Mouse (Mus musculus) heart, adult 2 months (tissue): ENCODE data around the gene Gm16181. TPM values are rescaled to one million over a fixed set of nuclear protein-coding genes. Genes with fewer than 3 reads are reported as not detected.

Experiments
- DNase-seq, 2 experiments: peaks; one replicate each; pipeline ENCODE4 v3.0.0; 2021
- H3K27ac ChIP-seq: fragments of 200-600 bp; 2 replicates; pipeline ENCODE4 v1.8.1; 2022
- H3K27me3 ChIP-seq: fragments of 200-500 bp; 2 replicates; pipeline ENCODE4 v1.6.1; 2012; ENCODE audit warnings: mild to moderate bottlenecking, low read length, inconsistent platforms, mixed read lengths; ENCODE audit not compliant: control insufficient read depth, insufficient read depth
- H3K36me3 ChIP-seq: fragments of 200-500 bp; 2 replicates; pipeline ENCODE4 v1.6.1; 2012; ENCODE audit warnings: low read length, inconsistent platforms; ENCODE audit not compliant: control insufficient read depth, insufficient read depth
- H3K4me1 ChIP-seq: fragments of 200-500 bp; 2 replicates; pipeline ENCODE4 v1.6.1; 2011; ENCODE audit warnings: low read length; ENCODE audit not compliant: control insufficient read depth, insufficient read depth
- H3K4me3 ChIP-seq: fragments of 200-600 bp; 2 replicates; pipeline ENCODE4 v1.8.1; 2022
- H3K79me2 ChIP-seq: fragments of 200-500 bp; replicated peaks from 2 replicates; pipeline ENCODE4 v1.6.1; 2012; ENCODE audit warnings: mild to moderate bottlenecking, inconsistent platforms, low read length, moderate library complexity, mixed read lengths; ENCODE audit not compliant: control insufficient read depth, insufficient read depth
- H3K9ac ChIP-seq: fragments of 200-500 bp; 2 replicates; pipeline ENCODE4 v1.6.1; 2012; ENCODE audit warnings: low read depth, mild to moderate bottlenecking, control low read depth, inconsistent platforms, low read length, mixed read lengths
- CTCF ChIP-seq: fragments of 200-600 bp; IDR thresholded peaks from 2 replicates; pipeline ENCODE4 v1.8.1; 2022; ENCODE audit warnings: antibody characterized with exemption, mild to moderate bottlenecking, moderate library complexity
- EP300 ChIP-seq: fragments of 200-500 bp; IDR thresholded peaks from 2 replicates; pipeline ENCODE4 v1.6.1; 2011; ENCODE audit warnings: low read depth, low read length, control low read depth; ENCODE audit not compliant: insufficient read depth
- POLR2A ChIP-seq: fragments of 200-500 bp; IDR thresholded peaks from 2 replicates; pipeline ENCODE4 v1.6.1; 2011; ENCODE audit warnings: mild to moderate bottlenecking, low read depth, low read length, control low read depth; ENCODE audit not compliant: insufficient read depth
- WGBS: fragments of 180-500 bp; shearing (Covaris S2); methylation state at CpG from one replicate; pipeline ENCODE4 v1.1.7; 2018; 5-methylcytosine and 5-hydroxymethylcytosine counted together
- intact Hi-C: fragments of 180-260 bp; cut with DNase I; formaldehyde crosslinking; loops from one replicate; pipeline ENCODE4 v1.15.1; 2025
- polyA plus RNA-seq: library from polyadenylated mRNA; depleted of rRNA; stranded (reverse); fragments of >200 nt; gene quantifications from 2 replicates; pipeline ENCODE4 v1.2.3, GENCODE M21; 2012
- total RNA-seq, 2 experiments: library from RNA; stranded (reverse); gene quantifications; 2 replicates each; pipeline ENCODE4 v1.2.3; 2021

Gene Gm16181
- total and polyA plus RNA-seq, 3 experiments = 2.1 TPM; not detected in 2

DNA sequence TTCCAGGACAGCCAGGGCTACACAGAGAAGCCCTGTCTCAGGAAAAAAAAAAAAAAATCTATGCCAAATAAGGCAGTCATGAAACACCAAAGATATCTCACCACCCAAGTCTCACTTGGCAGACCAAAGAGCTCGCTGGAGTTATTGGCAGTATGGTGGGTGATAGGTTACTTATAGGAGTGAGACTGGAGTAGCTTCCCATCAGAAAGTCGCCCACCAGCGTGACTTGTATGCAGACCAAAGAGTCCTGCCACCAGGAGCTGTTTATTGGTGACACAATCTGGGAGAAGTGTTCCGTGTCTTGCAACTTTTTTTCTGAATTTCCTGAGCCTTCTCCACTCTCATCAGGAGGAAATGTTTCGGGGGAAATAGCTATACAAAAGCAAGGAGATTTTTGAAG is 19.1 kb downstream of the Gm16181 start:
- Histone ChIP-seq H3K9ac (no peak overlapping the region), H3K27me3 (no peaks in the 10 kb centered on the region), H3K4me1 (peaks cover 14% of the 10 kb centered on the region), H3K4me3 (no peak overlapping the region), H3K79me2 (peaks cover 4% of the 10 kb centered on the region), H3K36me3 (peaks cover 13% of the 10 kb centered on the region), H3K27ac (peak overlapping the region; percentile 98; the same call in 1 of the 2 replicates)
- no peak for DNase-seq
- intact Hi-C loops = loop anchor here (5.0 to 10.0 kb wide), 5 partner anchors 117 to 405 kb away; partner anchors contain the start of genes Csnk2b, Dxo, Gpank1 and Nelfe
- TF ChIP-seq EP300 = no peak
- no peak for TF ChIP-seq CTCF
- no peak for TF ChIP-seq POLR2A
- 62% methylated on average over 5 of the region's 5 CpGs for WGBS

DNA sequence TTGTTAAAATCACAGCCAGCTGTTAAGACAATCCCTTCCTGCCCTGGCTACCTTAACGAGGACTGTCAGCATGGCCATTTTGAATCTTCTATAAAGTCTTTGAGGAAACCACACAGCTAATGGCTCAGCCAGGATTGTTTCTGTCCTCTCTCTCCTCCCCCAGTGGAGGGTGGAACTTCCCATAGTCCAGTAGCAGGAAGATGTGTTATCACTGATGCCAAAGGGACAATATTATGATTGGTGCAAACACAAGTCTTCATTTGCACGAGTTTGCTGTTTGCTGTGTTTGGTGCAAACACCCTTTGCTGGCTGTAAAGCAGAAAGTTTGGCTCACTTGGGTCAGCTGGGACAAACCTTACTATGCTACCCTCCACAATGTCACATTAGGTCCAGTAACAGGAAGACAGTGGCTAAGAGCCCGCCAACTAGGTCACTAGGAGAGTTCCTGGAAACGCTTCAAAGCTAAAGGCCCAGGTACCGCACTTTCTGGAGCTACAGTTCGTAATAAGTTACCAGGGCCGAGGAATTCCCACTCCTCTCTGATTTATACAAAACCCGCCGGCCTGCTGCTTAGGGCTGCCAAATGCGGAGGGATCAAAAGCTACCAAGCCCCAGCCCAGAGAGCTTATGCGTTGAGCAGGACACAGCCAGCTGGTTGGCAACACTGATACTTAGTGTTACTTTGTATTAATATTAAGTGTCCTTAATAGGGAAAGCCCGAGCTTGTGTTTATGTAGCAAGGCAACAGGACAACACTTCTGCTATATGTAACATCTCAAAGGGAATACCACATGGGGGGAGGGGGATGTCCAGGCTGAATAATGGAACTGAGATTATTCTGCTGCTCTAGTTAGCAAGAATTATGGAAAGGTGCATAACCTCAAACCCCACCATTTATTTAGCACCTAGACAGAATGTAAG is 20.0 kb downstream of the Gm16181 start:
- peaks cover 19% of the 10 kb centered on the region for H3K36me3 ChIP-seq
- intact Hi-C loops = loop anchor here (5.0 to 10.0 kb wide), 2 partner anchors 238 to 406 kb away; partner anchors contain the start of genes Dxo, Stk19 and Vars
- H3K79me2 ChIP-seq = peaks cover 4% of the 10 kb centered on the region
- H3K27me3 ChIP-seq = no peaks in the 10 kb centered on the region
- DNase-seq = no peak
- WGBS = 21% methylated on average over 12 of the region's 12 CpGs
- H3K4me1 ChIP-seq = peaks cover 15% of the 10 kb centered on the region
- H3K9ac ChIP-seq = peak overlapping the region; percentile 63; the same call in 1 of the 2 replicates
- TF ChIP-seq EP300 (no peak), POLR2A (no peak), CTCF (no peak)
- peak overlapping the region; percentile 98 for H3K27ac ChIP-seq
- peak overlapping the region; percentile 77 for H3K4me3 ChIP-seq

DNA sequence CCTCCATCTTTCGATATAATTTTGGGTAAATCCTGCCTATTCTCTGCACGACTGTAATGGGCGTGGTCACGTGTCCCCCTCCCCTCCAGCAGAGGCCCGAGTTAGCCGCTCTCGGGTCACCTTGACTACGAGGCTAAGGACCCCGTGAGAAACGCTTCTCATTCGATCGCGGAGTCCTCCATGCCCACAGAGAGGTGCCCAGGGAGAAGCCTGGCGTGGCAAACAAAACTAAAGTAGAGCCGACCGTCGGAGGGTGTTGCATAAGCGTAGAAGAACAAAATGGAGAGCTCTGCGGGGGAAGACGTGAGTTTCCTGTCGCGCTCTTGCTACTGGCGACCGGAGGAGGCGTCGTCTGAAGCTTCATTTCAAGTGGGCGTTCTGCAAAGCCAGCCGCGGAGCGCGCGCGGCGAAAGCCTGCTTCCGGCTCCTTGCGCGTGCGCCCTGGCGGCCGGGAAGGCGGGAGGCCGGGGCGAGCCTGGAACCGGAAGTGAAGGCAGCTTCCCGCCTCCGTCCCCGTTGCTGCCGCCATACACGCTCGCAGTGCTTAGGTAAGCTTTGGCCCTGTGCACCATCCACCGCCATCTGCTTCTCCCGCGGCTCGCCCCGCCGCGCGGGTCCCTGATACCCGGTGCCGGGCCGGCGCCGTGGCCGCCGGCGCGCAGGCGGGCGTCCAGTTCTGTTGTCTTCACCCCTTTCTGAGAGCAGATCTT is 20.8 kb downstream of the Gm16181 start, which contains the start of gene Ddx39b:
Gene Ddx39b (plus strand): TSS at position 442 of the 710 bp plus-strand sequence.
- Histone ChIP-seq H3K4me1 (peaks cover 18% of the 10 kb centered on the region), H3K36me3 (peaks cover 21% of the 10 kb centered on the region), H3K27me3 (no peaks in the 10 kb centered on the region), H3K4me3 (peak within 1 kb of the TSS; percentile 77), H3K79me2 (peaks cover 4% of the 10 kb centered on the region), H3K9ac (peak within 1 kb of the TSS; percentile 91), H3K27ac (peak within 1 kb of the TSS; percentile 98)
- intact Hi-C loops = loop anchor here (5.0 to 10.0 kb wide), 2 partner anchors 239 to 407 kb away; partner anchors contain the start of genes Dxo, Stk19 and Vars
- peak; percentile 88 for TF ChIP-seq EP300
- TF ChIP-seq POLR2A = peak; percentile 90
- TF ChIP-seq CTCF = peak; percentile 36
- peak; percentile 96 to 98 for DNase-seq
- WGBS = under 1% methylated on average over 68 of the region's 69 CpGs

DNA sequence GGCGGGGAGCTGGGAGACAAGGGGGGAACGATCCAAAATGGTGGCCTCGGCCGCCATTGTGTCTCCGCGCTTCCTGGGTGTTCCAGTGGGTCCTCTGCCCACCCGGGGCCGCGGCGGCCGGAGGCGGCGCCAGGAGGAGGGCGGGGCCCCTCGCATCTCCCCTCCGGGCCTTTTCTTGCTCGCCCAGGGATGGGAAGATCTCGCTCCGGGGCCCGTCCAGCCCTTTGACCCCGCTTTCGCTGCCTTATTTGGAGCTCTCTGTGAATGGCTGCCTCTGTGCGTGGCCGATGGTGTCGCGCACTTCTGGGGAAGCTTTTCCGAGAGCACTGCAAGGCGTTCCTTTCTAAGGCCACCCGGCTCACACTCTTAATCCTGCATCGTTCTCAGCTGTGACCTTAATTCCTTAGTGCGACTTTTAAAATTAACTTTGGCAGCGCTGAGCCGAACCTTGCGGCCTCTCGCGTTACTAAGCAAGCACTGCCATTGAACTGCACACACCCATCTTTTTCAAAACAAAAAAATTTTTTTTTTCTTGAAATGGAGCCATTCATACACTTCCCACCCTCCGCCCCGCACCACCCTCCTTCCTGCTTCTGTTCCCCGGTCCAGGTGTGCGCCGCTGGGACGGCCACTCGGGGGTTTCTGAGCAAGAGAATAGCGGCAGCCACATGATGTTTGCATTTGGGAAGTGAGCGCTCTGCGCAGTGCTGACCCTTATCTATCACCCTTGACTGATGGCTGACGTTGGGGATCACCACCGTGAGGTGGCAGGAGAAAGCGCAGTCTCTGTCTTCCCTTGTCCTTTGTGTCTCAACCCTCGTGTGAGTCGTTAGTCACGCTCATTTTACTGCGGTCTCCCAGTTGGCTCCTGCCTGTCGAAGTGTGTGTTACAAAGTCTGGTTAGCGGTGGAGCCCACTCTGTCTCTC is 21.6 kb downstream of the Gm16181 start:
- peaks cover 4% of the 10 kb centered on the region for H3K79me2 ChIP-seq
- under 1% methylated on average over 55 of the region's 55 CpGs for WGBS
- H3K36me3 ChIP-seq = peaks cover 21% of the 10 kb centered on the region
- peak; percentile 61 to 64 for DNase-seq
- TF ChIP-seq CTCF (peak; percentile 29), POLR2A (no peak; the same call in 1 of the 2 replicates), EP300 (peak; percentile 24; the same call in 1 of the 2 replicates)
- peak overlapping the region; percentile 98 for H3K27ac ChIP-seq
- peak overlapping the region; percentile 91 for H3K9ac ChIP-seq
- H3K4me3 ChIP-seq = peak overlapping the region; percentile 77
- H3K27me3 ChIP-seq = no peaks in the 10 kb centered on the region
- intact Hi-C loops = loop anchor here (5.0 to 10.0 kb wide), 2 partner anchors 240 to 407 kb away; partner anchors contain the start of genes Dxo, Stk19 and Vars
- H3K4me1 ChIP-seq = peaks cover 18% of the 10 kb centered on the region

DNA sequence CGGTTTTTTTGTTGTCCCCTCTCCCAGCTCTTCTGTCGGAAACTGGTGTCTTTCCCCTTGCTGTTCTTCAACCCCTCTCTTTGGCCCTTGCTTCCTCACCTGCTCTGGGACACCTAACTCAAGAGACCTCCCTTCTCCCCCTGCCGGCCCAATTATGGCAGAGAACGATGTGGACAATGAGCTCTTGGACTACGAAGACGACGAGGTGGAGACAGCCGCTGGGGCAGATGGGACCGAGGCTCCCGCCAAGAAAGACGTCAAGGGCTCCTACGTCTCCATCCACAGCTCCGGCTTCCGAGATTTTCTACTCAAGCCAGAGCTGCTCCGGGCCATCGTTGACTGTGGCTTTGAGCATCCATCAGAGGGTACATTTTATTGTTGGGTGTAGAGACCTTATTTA is 22.5 kb downstream of the Gm16181 start:
- Histone ChIP-seq H3K4me1 (peaks cover 18% of the 10 kb centered on the region), H3K27me3 (no peaks in the 10 kb centered on the region), H3K27ac (peak overlapping the region; percentile 98), H3K9ac (peak overlapping the region; percentile 91), H3K36me3 (peaks cover 26% of the 10 kb centered on the region), H3K4me3 (peak overlapping the region; percentile 77), H3K79me2 (peaks cover 4% of the 10 kb centered on the region)
- WGBS = 1% methylated on average over 16 of the region's 16 CpGs
- no peak for TF ChIP-seq EP300
- intact Hi-C loops = loop anchor here (5.0 to 10.0 kb wide), 2 partner anchors 241 to 408 kb away; partner anchors contain the start of genes Dxo, Stk19 and Vars
- peak; percentile 63 to 68 for DNase-seq
